Mouse (Mus musculus) intestine, embryonic 14.5 days (tissue): ENCODE measurements at regions not wholly inside any gene's neighbourhood (a gene's known extent, or its start where the extent isn't known, plus 50 kb on each side); places are given as distances from the start of the nearest gene placed in this dataset.

ENCODE experiments used
- ATAC-seq: fragments of 200-750 bp; cut with Nextera tagmentation; replicated peaks from 2 replicates; pipeline ENCODE4 v1.8.0; 2017; ENCODE audit warnings: low read depth, moderate number of reproducible peaks, moderate TSS enrichment, moderate library complexity; ENCODE audit not compliant: low FRiP score, low TSS enrichment
- DNase-seq: peaks from one replicate; pipeline ENCODE4 v3.0.0-alpha.2; 2018; ENCODE audit warnings: low spot score
- H3K27ac ChIP-seq: fragments of 300-500 bp; sonication (generic); 2 replicates; pipeline ENCODE4 v1.5.1; 2014; ENCODE audit warnings: low read depth, mild to moderate bottlenecking, control low read depth
- H3K27me3 ChIP-seq: fragments of 300-500 bp; sonication (generic); replicated peaks from 2 replicates; pipeline ENCODE4 v1.6.1; 2014; ENCODE audit warnings: low read length, control low read depth; ENCODE audit not compliant: control insufficient read depth, insufficient read depth
- H3K36me3 ChIP-seq: fragments of 300-500 bp; sonication (generic); 2 replicates; pipeline ENCODE4 v1.6.1; 2014; ENCODE audit warnings: low read length, control low read depth; ENCODE audit not compliant: control insufficient read depth, insufficient read depth
- H3K4me1 ChIP-seq: fragments of 300-500 bp; sonication (generic); replicated peaks from 2 replicates; pipeline ENCODE4 v1.6.1; 2014; ENCODE audit warnings: low read length, control low read depth, mixed read lengths; ENCODE audit not compliant: control insufficient read depth, insufficient read depth
- H3K4me2 ChIP-seq: fragments of 300-500 bp; sonication (generic); 2 replicates; pipeline ENCODE4 v1.6.1; 2014; ENCODE audit warnings: low read length
- H3K4me3 ChIP-seq: fragments of 300-500 bp; sonication (generic); 2 replicates; pipeline ENCODE4 v1.5.1; 2014; ENCODE audit warnings: low read depth, low read length, control low read depth, mixed read lengths
- H3K9ac ChIP-seq: fragments of 300-500 bp; sonication (generic); 2 replicates; pipeline ENCODE4 v1.6.1; 2014; ENCODE audit warnings: mild to moderate bottlenecking, low read length
- H3K9me3 ChIP-seq: fragments of 300-500 bp; sonication (generic); 2 replicates; pipeline ENCODE4 v1.6.1; 2016; ENCODE audit warnings: low read length, control low read depth; ENCODE audit not compliant: control insufficient read depth
- WGBS: fragments of 180-500 bp; shearing (Covaris S2); extraction: QIAGEN DNeasy Blood & Tissue Kit; methylation state at CpG from one replicate; pipeline ENCODE4 v1.1.7; 2014; 5-methylcytosine and 5-hydroxymethylcytosine counted together

DNA sequence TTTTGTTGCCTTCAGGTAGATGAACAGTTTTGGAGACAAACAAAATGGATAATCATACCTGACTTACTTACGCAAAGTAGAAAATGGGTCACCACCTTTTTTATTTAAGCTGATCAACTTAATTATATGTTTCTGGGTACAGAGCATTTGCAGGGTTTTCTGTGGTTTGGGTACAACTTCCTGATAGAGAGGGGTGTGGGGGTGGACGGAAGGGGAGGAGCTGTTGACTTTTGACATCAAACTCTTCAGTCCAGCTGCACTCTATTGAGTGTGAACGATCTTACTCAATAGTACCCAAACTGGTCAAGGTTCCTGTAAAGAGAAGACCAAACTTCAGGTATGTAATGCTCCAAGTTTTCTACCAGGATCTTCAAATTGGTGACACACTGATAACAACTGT, 316.0 kb upstream of the Satb1 start:
- WGBS: 86% methylated on average over 3 of the region's 3 CpGs
- ATAC-seq (no peak), DNase-seq (no peak)
- Histone ChIP-seq H3K27me3 (no peaks in the 10 kb centered on the region), H3K9me3 (no peaks in the 10 kb centered on the region), H3K4me1 (no peaks in the 10 kb centered on the region), H3K4me2 (no peak overlapping the region), H3K27ac (no peak overlapping the region), H3K36me3 (no peaks in the 10 kb centered on the region), H3K9ac (no peak overlapping the region), H3K4me3 (no peak overlapping the region)

DNA sequence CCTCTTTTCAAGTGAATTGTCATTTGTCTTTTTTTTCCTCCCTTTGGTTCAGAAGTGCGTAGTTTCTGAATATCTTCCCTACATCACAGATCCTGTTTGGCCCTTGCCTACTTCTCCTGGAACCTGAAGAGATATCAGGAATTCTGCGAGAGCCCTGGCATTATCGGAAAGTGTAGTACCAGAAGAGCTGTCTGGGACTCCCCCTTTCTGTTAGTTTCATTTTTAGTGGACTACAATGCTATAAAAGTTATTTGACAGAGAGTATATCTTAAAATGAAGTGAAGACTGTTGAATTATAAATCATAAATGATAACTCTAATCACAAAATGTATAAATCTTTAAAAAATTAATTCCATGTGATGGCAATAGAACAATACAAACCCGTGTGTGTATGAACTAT, 270.8 kb upstream of the Satb1 start:
- WGBS: 89% methylated on average over 4 of the region's 4 CpGs
- no peaks in the 10 kb centered on the region for H3K27me3 ChIP-seq
- H3K27ac ChIP-seq: no peak overlapping the region
- H3K9me3 ChIP-seq: no peaks in the 10 kb centered on the region
- no peaks in the 10 kb centered on the region for H3K36me3 ChIP-seq
- no peak for DNase-seq
- no peaks in the 10 kb centered on the region for H3K4me1 ChIP-seq
- no peak for ATAC-seq
- H3K9ac ChIP-seq: no peak overlapping the region
- no peak overlapping the region for H3K4me3 ChIP-seq
- H3K4me2 ChIP-seq: no peak overlapping the region

DNA sequence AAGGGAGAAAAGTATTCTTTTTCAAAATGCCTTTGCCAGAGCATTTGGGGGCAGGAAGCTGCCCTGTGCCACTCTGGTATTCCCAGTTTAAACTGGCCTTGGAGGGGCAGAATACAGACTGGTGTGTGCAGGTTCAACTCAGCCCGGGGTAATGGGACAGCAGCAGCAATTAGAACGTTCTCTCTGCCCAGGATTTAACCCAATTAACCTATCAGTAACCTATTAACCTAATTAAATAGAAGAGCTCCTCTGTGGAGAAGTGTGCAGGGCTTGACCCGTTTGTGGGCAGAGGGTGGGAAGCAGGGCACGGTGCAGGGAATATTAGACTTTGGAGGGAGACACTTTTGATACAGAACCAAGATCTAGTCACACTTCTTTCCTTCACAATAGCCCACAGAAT, 252.7 kb upstream of the Satb1 start:
- no peaks in the 10 kb centered on the region for H3K9me3 ChIP-seq
- H3K4me3 ChIP-seq: no peak overlapping the region
- H3K9ac ChIP-seq: no peak overlapping the region
- WGBS: 52% methylated on average over 4 of the region's 4 CpGs
- no peak overlapping the region for H3K4me2 ChIP-seq
- no peaks in the 10 kb centered on the region for H3K27me3 ChIP-seq
- no peak for ATAC-seq
- H3K36me3 ChIP-seq: no peaks in the 10 kb centered on the region
- no peaks in the 10 kb centered on the region for H3K4me1 ChIP-seq
- no peak for DNase-seq
- H3K27ac ChIP-seq: no peak overlapping the region

DNA sequence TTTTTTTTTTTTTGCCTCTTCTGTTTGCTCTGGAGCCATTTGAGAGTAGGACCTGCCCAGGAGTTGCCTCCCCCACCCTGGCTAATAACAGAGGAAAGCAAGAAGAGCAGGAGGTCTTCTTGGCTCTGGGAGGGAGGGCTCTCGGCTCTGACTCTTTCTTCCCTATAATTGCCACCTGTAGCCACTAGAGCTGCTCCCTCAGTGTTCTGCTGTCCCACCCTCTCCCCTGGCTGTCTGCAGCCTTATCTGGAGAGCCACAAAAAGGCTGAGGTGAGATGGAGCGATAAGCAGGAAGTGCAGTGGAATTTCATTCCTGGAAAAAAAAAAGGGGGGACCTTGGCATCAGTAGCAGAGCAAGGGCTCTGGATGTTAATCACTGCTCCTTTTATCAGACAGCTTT, 251.4 kb upstream of the Satb1 start:
- H3K36me3 ChIP-seq: no peaks in the 10 kb centered on the region
- H3K4me3 ChIP-seq: no peak overlapping the region
- no peak overlapping the region for H3K27ac ChIP-seq
- H3K9me3 ChIP-seq: no peaks in the 10 kb centered on the region
- no peak overlapping the region for H3K4me2 ChIP-seq
- no peaks in the 10 kb centered on the region for H3K27me3 ChIP-seq
- ATAC-seq (peak; percentile 50; the same call in 1 of the 2 replicates), DNase-seq (no peak)
- 17% methylated on average over 2 of the region's 2 CpGs for WGBS
- no peaks in the 10 kb centered on the region for H3K4me1 ChIP-seq
- no peak overlapping the region for H3K9ac ChIP-seq

DNA sequence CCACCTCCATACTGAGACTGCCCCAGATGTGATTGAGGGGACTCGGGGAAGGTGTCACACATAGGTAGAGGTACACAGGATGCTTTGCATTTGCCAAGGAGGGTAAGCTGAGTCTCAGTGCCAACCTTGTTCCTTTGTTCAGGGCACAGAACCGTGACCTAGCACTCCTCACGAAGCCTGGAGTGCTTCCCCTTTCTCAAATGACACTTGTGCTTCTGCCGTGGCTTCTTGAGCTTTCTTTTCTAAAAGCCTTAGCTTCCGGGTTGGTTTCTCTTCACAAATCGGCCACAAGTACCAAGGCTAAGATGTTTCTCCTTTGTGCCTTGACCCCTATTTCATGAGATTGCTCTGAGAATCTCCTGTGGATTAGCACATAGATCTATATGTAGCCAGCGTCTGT, 246.2 kb upstream of the Satb1 start:
- Histone ChIP-seq H3K9ac (no peak overlapping the region), H3K36me3 (no peaks in the 10 kb centered on the region), H3K27ac (no peak overlapping the region), H3K9me3 (no peaks in the 10 kb centered on the region), H3K27me3 (no peaks in the 10 kb centered on the region), H3K4me3 (no peak overlapping the region), H3K4me1 (no peaks in the 10 kb centered on the region), H3K4me2 (no peak overlapping the region)
- no peak for ATAC-seq
- 86% methylated on average over 7 of the region's 7 CpGs for WGBS
- DNase-seq: no peak

DNA sequence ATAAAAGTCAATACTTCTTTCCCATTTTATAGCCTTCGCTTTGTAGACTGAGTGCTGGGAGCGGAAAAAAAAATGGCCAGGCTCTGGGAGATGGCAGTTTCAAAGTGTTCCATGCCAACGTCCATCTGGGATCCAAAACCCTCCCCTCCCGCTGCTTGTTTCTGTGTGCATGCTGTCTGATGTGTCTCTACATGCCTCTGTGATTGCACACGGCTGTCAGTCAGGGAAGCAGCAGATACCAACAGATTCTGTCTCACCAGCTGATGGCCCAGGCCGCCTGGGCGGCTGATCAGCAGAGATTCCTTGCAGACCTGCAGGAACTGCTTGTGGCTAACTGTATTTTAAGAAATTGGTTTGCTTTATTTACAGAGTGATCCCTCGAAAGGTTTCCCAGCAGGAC, 245.4 kb upstream of the Satb1 start:
- Histone ChIP-seq H3K4me2 (no peak overlapping the region), H3K4me3 (no peak overlapping the region), H3K9me3 (no peaks in the 10 kb centered on the region), H3K27ac (no peak overlapping the region), H3K36me3 (no peaks in the 10 kb centered on the region), H3K27me3 (no peaks in the 10 kb centered on the region), H3K4me1 (no peaks in the 10 kb centered on the region), H3K9ac (no peak overlapping the region)
- WGBS: 73% methylated on average over 8 of the region's 8 CpGs
- ATAC-seq (no peak), DNase-seq (no peak)

DNA sequence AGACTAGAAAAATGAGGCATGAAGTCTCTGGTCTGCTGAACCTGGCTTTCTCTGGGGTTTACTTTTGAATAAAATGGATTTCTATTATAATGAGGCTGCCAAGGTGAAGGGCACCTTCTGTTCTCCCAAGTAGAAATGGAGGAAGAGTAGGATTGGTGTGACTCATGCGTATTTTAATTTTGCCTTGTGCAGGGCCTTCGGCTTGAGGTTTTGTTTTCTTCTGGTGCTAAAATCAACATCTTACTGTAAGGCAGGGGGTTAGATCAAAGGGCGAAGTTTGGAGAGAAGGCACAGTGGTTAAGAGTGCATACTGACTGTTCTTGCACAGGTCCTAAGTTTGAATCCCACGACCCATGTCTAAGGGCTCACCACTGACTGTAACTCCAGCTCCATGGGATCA, 244.9 kb upstream of the Satb1 start:
- H3K9me3 ChIP-seq: no peaks in the 10 kb centered on the region
- no peak overlapping the region for H3K4me2 ChIP-seq
- no peak overlapping the region for H3K27ac ChIP-seq
- H3K9ac ChIP-seq: no peak overlapping the region
- ATAC-seq (no peak), DNase-seq (no peak)
- no peaks in the 10 kb centered on the region for H3K27me3 ChIP-seq
- 88% methylated on average over 4 of the region's 4 CpGs for WGBS
- no peaks in the 10 kb centered on the region for H3K36me3 ChIP-seq
- no peak overlapping the region for H3K4me3 ChIP-seq
- no peaks in the 10 kb centered on the region for H3K4me1 ChIP-seq

DNA sequence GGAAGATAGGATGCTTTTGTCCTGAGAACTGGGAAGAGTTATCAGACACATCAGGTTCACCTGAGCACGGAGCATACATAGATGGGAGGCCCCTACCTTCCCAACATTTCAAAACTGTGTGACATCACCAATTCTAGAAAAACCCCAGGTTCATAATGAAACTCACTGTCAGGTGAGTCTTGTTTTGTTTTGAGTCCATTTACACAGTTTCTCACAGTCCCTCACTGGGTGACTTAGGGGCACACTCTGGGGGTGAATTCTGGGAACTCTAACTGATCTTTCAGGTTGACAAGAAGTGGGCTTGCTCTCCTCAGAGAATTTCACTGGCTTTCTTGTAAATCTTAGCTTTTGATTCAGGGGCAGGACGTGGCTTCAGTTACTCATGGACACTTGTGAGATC, 243.7 kb upstream of the Satb1 start:
- 84% methylated on average over 2 of the region's 2 CpGs for WGBS
- H3K27ac ChIP-seq: no peak overlapping the region
- no peak for ATAC-seq
- H3K4me1 ChIP-seq: no peaks in the 10 kb centered on the region
- no peak overlapping the region for H3K4me3 ChIP-seq
- H3K9ac ChIP-seq: no peak overlapping the region
- no peaks in the 10 kb centered on the region for H3K9me3 ChIP-seq
- no peak for DNase-seq
- H3K4me2 ChIP-seq: no peak overlapping the region
- no peaks in the 10 kb centered on the region for H3K36me3 ChIP-seq
- H3K27me3 ChIP-seq: no peaks in the 10 kb centered on the region

DNA sequence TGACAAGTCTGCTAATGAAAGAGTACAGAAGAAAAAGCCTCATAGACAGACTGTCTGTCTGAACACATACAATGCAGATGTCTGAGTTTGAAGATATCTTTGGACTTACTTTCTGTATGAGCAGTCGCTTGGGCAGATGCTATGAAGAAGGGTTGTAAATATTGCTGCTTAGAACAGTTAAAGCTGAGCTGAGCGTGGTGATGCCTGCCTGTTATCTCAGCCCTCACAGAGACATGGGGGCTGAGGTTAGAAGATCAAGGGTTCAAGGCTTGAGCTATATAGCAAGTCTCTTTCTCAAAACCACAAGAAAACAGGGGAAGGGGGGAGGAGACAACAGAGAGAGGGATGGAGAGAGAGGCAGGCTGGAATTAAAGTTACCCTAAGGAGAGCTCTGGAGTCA, 234.6 kb upstream of the Satb1 start:
- no peaks in the 10 kb centered on the region for H3K4me1 ChIP-seq
- DNase-seq: no peak
- H3K9ac ChIP-seq: no peak overlapping the region
- H3K27ac ChIP-seq: no peak overlapping the region
- no peaks in the 10 kb centered on the region for H3K36me3 ChIP-seq
- no peak overlapping the region for H3K4me2 ChIP-seq
- no peaks in the 10 kb centered on the region for H3K9me3 ChIP-seq
- 72% methylated on average over 2 of the region's 2 CpGs for WGBS
- no peak for ATAC-seq
- H3K27me3 ChIP-seq: no peaks in the 10 kb centered on the region
- H3K4me3 ChIP-seq: no peak overlapping the region
